Mouse (Mus musculus): Measurements from ENCODE around the gene Tagln2. TPM values are rescaled to one million over a fixed set of nuclear protein-coding genes. Genes with fewer than 3 reads are reported as not detected.

Tagln2 gene
- polyA plus RNA-seq, 1 experiment from 2014 or later = 251 TPM

- H3K27ac ChIP-seq = no peak overlapping the region
- H3K27me3 ChIP-seq = no peaks in the 10 kb centered on the region
- ATAC-seq (replicated peaks; ENCODE audit: low FRiP score) = no peak
- H3K4me2 ChIP-seq = no peak overlapping the region
- no peak overlapping the region for H3K9ac ChIP-seq
- H3K4me1 ChIP-seq = 0 out of 2 replicates have a peak, but pooled peaks cover 5% of the 10 kb centered on the region
- H3K4me3 ChIP-seq (replicated peaks) = no peak overlapping the region
- no peaks in the 10 kb centered on the region for H3K9me3 ChIP-seq (replicated peaks)
- 78% methylated on average over 16 of the region's 16 CpGs for WGBS
- H3K36me3 ChIP-seq = no peaks in the 10 kb centered on the region
Observed at GRCm38 (mm10) chr1:172463387-172464333, 36.2 kb upstream of the Tagln2 start.

DNA sequence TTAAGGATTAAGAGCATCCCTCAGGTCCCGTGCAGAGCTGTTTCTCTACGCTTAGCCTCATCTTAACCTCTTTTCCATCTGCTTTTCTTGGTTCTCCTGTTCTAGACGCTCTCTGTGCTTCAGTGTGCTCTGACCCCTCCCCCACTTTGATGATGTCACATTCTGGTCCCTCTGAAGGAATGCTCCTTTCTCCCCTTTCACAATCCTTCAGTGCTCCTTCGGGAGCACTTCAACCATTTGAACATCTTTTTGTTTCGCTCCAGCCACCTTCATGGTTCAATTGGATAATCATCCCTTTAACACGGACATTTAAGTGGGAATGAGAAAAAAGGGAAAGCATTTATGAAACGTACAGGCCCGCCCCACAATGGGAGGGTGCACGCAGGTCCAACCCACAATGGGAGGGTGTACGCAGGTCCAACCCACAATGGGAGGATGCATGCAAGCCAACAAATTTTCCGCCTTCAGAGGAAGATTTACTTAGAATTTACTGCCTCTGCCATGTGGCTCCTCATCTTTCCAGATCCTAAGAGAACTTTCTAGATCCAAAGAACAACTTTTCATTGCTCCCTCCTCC, 31.5 kb upstream of the Tagln2 start:
- H3K27me3 ChIP-seq = no peaks in the 10 kb centered on the region
- H3K36me3 ChIP-seq = no peaks in the 10 kb centered on the region
- H3K4me3 ChIP-seq (replicated peaks) = no peak overlapping the region
- H3K9me3 ChIP-seq (replicated peaks) = no peaks in the 10 kb centered on the region
- no peak overlapping the region for H3K4me2 ChIP-seq
- peaks cover 12% of the 10 kb centered on the region for H3K4me1 ChIP-seq
- WGBS = 85% methylated on average over 11 of the region's 11 CpGs
- no peak overlapping the region for H3K27ac ChIP-seq
- ATAC-seq (replicated peaks; ENCODE audit: low FRiP score) = no peak
- H3K9ac ChIP-seq = no peak overlapping the region

DNA sequence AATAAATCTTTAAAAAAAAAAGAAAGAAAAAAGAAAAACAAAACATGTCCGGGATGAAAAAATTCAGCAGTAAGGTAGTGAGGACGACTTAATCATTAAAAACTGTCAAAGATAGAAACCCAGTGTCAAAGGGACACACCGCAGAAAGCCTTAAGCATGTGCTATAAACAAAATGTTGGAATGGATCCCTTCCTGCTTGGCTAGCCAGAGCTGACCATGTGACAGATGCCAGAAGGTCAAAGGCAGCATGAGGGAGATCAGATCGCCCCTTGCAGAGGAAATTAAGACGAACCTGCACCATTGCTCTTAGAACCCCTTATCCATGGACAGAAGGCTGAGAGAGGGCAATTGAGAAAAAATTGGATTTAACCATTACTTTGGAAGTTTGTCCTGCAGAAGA, 30.5 kb upstream of the Tagln2 start:
- Histone ChIP-seq H3K4me2 (no peak overlapping the region), H3K4me1 (peaks cover 12% of the 10 kb centered on the region), H3K9me3 (replicated peaks) (no peaks in the 10 kb centered on the region), H3K27me3 (no peaks in the 10 kb centered on the region), H3K4me3 (replicated peaks) (no peak overlapping the region), H3K36me3 (no peaks in the 10 kb centered on the region), H3K27ac (no peak overlapping the region), H3K9ac (no peak overlapping the region)
- no peak; the same call in 1 of the 2 replicates for ATAC-seq (replicated peaks; ENCODE audit: low FRiP score)
- WGBS = 33% methylated on average over 5 of the region's 5 CpGs

- Histone ChIP-seq H3K4me2 (no peak overlapping the region), H3K9me3 (replicated peaks) (no peaks in the 10 kb centered on the region), H3K9ac (no peak overlapping the region), H3K4me1 (peaks cover 13% of the 10 kb centered on the region), H3K4me3 (replicated peaks) (no peak overlapping the region), H3K36me3 (no peaks in the 10 kb centered on the region), H3K27me3 (no peaks in the 10 kb centered on the region), H3K27ac (no peak overlapping the region)
- WGBS = 58% methylated on average over 8 of the region's 8 CpGs
- peak; percentile 47 for ATAC-seq (replicated peaks; ENCODE audit: low FRiP score)
Observed at GRCm38 (mm10) chr1:172469810-172470448, 29.9 kb upstream of the Tagln2 start.

- no peak for ATAC-seq (replicated peaks; ENCODE audit: low FRiP score)
- Histone ChIP-seq H3K4me2 (no peak overlapping the region), H3K27ac (no peak overlapping the region), H3K4me3 (replicated peaks) (no peak overlapping the region), H3K9me3 (replicated peaks) (no peaks in the 10 kb centered on the region), H3K27me3 (no peaks in the 10 kb centered on the region), H3K9ac (no peak overlapping the region), H3K36me3 (no peaks in the 10 kb centered on the region), H3K4me1 (peaks cover 17% of the 10 kb centered on the region)
Observed at GRCm38 (mm10) chr1:172472909-172473308, 26.9 kb upstream of the Tagln2 start.

- Histone ChIP-seq H3K36me3 (no peaks in the 10 kb centered on the region), H3K4me2 (no peak overlapping the region), H3K9me3 (replicated peaks) (no peaks in the 10 kb centered on the region), H3K27ac (no peak overlapping the region), H3K4me3 (replicated peaks) (no peak overlapping the region), H3K27me3 (no peaks in the 10 kb centered on the region), H3K4me1 (peaks cover 15% of the 10 kb centered on the region), H3K9ac (no peak overlapping the region)
- WGBS = 83% methylated on average over 3 of the region's 3 CpGs
- ATAC-seq (replicated peaks; ENCODE audit: low FRiP score) = no peak
Observed at GRCm38 (mm10) chr1:172474196-172474595, 25.7 kb upstream of the Tagln2 start.

- no peak for ATAC-seq (replicated peaks; ENCODE audit: low FRiP score)
- 58% methylated on average over 7 of the region's 7 CpGs for WGBS
- no peaks in the 10 kb centered on the region for H3K27me3 ChIP-seq
Observed at GRCm38 (mm10) chr1:172475054-172475741, 24.6 kb upstream of the Tagln2 start, which contains the start of gene Slamf9. Gene Slamf9 (plus strand): TSS chr1:172475358.

DNA sequence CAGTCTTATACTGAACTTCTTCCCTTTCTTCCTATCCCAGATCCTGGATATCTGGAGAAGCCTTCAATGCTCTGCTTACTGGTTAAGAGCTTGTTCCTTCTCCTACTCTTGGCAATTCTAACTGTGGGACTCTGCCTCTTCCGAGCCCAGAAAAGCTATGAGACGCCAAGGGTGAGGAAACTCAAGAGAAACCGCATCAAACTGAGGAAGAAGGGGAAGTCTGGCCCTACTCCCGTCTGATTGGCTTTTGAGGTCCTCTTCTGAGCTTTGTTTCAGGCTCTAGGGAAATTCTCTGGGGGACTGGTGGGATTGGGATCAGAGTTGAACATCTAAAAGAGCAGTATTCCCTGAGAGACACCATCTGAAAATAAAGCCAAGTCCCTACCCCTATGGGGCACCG, 21.8 kb upstream of the Tagln2 start:
- Histone ChIP-seq H3K9ac (no peak overlapping the region), H3K36me3 (no peaks in the 10 kb centered on the region), H3K4me3 (replicated peaks) (no peak overlapping the region), H3K27ac (no peak overlapping the region), H3K27me3 (no peaks in the 10 kb centered on the region), H3K4me2 (no peak overlapping the region), H3K9me3 (replicated peaks) (no peaks in the 10 kb centered on the region), H3K4me1 (peaks cover 23% of the 10 kb centered on the region)
- ATAC-seq (replicated peaks; ENCODE audit: low FRiP score) = no peak
- 77% methylated on average over 5 of the region's 5 CpGs for WGBS

More at GRCm38 (mm10) chr1:172475054-172475741, 24.6 kb upstream of the Tagln2 start, which contains the start of gene Slamf9:
- no peaks in the 10 kb centered on the region for H3K36me3 ChIP-seq
- H3K4me3 ChIP-seq (replicated peaks) = no peak within 1 kb of the TSS
- no peak within 1 kb of the TSS for H3K4me2 ChIP-seq
- H3K9me3 ChIP-seq (replicated peaks) = no peaks in the 10 kb centered on the region
- no peak within 1 kb of the TSS for H3K9ac ChIP-seq
- no peak within 1 kb of the TSS for H3K27ac ChIP-seq
- 0 out of 2 replicates have a peak, but pooled peaks cover 6% of the 10 kb centered on the region for H3K4me1 ChIP-seq

DNA sequence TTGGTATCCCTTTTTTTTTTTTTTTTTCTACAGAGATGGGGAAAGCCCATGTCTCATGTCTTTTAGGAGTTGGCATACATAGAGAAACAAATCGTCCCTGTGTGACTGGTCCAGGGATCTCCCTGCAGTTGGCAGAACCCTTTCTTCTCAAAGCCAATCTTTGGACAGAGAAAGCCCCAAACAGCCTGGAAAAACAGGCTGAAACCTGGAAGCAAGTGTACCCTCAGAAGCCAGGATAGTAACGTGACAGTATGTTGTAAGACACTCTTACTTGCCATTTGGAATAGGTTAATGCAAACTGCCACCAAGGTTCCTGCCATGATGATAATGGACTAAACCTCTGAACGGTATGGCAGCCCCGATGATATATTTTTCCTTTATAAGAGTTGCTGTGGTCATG, 19.5 kb upstream of the Tagln2 start:
- no peak overlapping the region for H3K4me3 ChIP-seq (replicated peaks)
- WGBS = 92% methylated on average over 4 of the region's 4 CpGs
- no peak overlapping the region for H3K27ac ChIP-seq
- H3K9ac ChIP-seq = no peak overlapping the region
- H3K9me3 ChIP-seq (replicated peaks) = no peaks in the 10 kb centered on the region
- peaks cover 4% of the 10 kb centered on the region; the same call in 1 of the 2 replicates for H3K36me3 ChIP-seq
- H3K4me2 ChIP-seq = no peak overlapping the region
- no peak for ATAC-seq (replicated peaks; ENCODE audit: low FRiP score)
- no peaks in the 10 kb centered on the region for H3K27me3 ChIP-seq
- peaks cover 40% of the 10 kb centered on the region for H3K4me1 ChIP-seq

GRCm38 (mm10) chr1:172481111-172481510, 18.7 kb upstream of the Tagln2 start:
- WGBS = 17% methylated on average over 13 of the region's 13 CpGs
- Histone ChIP-seq H3K27ac (peak overlapping the region; percentile 84), H3K27me3 (no peaks in the 10 kb centered on the region), H3K4me2 (peak overlapping the region; percentile 83), H3K9me3 (replicated peaks) (no peaks in the 10 kb centered on the region), H3K4me1 (peaks cover 48% of the 10 kb centered on the region), H3K9ac (peak overlapping the region; percentile 55; the same call in 1 of the 2 replicates), H3K36me3 (peaks cover 7% of the 10 kb centered on the region; the same call in 1 of the 2 replicates), H3K4me3 (replicated peaks) (peak overlapping the region; percentile 71)
- ATAC-seq (replicated peaks; ENCODE audit: low FRiP score) = no peak

GRCm38 (mm10) chr1:172481540-172482280, 18.1 kb upstream of the Tagln2 start, which contains the start of gene Igsf9:
Gene Igsf9 (plus strand): TSS chr1:172481788.
- Histone ChIP-seq H3K36me3 (peaks cover 11% of the 10 kb centered on the region), H3K27ac (peak within 1 kb of the TSS; percentile 84), H3K4me2 (peak within 1 kb of the TSS; percentile 83), H3K9me3 (replicated peaks) (no peaks in the 10 kb centered on the region), H3K9ac (peak within 1 kb of the TSS; percentile 55), H3K4me3 (replicated peaks) (peak within 1 kb of the TSS; percentile 71), H3K27me3 (no peaks in the 10 kb centered on the region), H3K4me1 (peaks cover 53% of the 10 kb centered on the region)
- under 1% methylated on average over 38 of the region's 38 CpGs for WGBS
- peak; percentile 96 for ATAC-seq (replicated peaks; ENCODE audit: low FRiP score)
